9 mouse cellular contexts compared by ENCODE assay signal in genomic region chr11:100581756-100582155, GRCm38 (mm10). TPM values are rescaled to one million over a fixed set of nuclear protein-coding genes. Genes with fewer than 3 reads are reported as not detected.
DNase-seq lines count a peak whose midpoint lies in the region; ATAC-seq lines count a peak whose summit lies in the region.
"Had no signal": no experiment of that assay in that cellular context is flagged by ENCODE, and none has a peak within 500 bp of the region (broad histone marks: within the 10 kb centered on the region; RNA-seq: fewer than 3 reads in every experiment).

No protein-coding gene starts in this region.

- intact Hi-C loops in heart, postnatal 14 days (cut with DNase I): loop anchor here (2.0 kb wide), 1 partner anchor 37 kb away; the partner anchor contains the start of gene Nkiras2
- intact Hi-C loops in gastrocnemius, postnatal 14 days (cut with DNase I; ENCODE audit: low total_unique reads): no loop called here

- no peak for DNase-seq in hindbrain, embryonic 11.5 days (ENCODE audit: low spot score)
- DNase-seq in urinary bladder, postnatal 14 days (ENCODE audit: low spot score): peak; percentile 32
- DNase-seq in urinary bladder, postnatal 10 days (ENCODE audit: low spot score): no peak
- peak; percentile 53 to 60 for DNase-seq in heart, postnatal 14 days
- DNase-seq in gastrocnemius, postnatal 14 days: no peak
- no peak for DNase-seq in urinary bladder, adult 18-20 months (ENCODE audit: low spot score in 2 of 2)
- DNase-seq: liver, embryonic 13.5 days had no signal

- 79% methylated on average over 4 of the region's 4 CpGs for whole genome bisulfite sequencing in hindbrain, embryonic 12.5 days
- WGBS in hindbrain, embryonic 11.5 days: 92% methylated on average over 4 of the region's 4 CpGs
- 63% methylated on average over 4 of the region's 4 CpGs for WGBS in stomach, embryonic 14.5 days

- no peaks in the 10 kb centered on the region for H3K27me3 ChIP-seq in hindbrain, embryonic 12.5 days
- no peaks in the 10 kb centered on the region for H3K27me3 ChIP-seq in hindbrain, embryonic 11.5 days (ENCODE audit: control insufficient read depth, insufficient read depth, low read length)
- no peaks in the 10 kb centered on the region for H3K27me3 ChIP-seq in stomach, embryonic 14.5 days (ENCODE audit: control insufficient read depth, insufficient read depth, low read length)
- H3K27me3 ChIP-seq: liver, embryonic 13.5 days had no signal

- ATAC-seq in hindbrain, embryonic 12.5 days (ENCODE audit: low FRiP score): no peak
- no peak for ATAC-seq in hindbrain, embryonic 11.5 days (ENCODE audit: low FRiP score)
- ATAC-seq in stomach, embryonic 14.5 days (ENCODE audit: insufficient number of reproducible peaks, insufficient read depth, low FRiP score, low read depth): peak; percentile 26; the same call in 1 of the 2 replicates

- H3K9me3 ChIP-seq in hindbrain, embryonic 12.5 days (replicated peaks): no peaks in the 10 kb centered on the region
- H3K9me3 ChIP-seq in hindbrain, embryonic 11.5 days (ENCODE audit: control insufficient read depth, low read length): no peaks in the 10 kb centered on the region
- no peaks in the 10 kb centered on the region for H3K9me3 ChIP-seq in stomach, embryonic 14.5 days (ENCODE audit: control insufficient read depth, low read depth, low read length)
- H3K9me3 ChIP-seq: liver, embryonic 13.5 days had no signal

- peak overlapping the region; percentile 45 for H3K27ac ChIP-seq in hindbrain, embryonic 12.5 days
- no peak overlapping the region for H3K27ac ChIP-seq in hindbrain, embryonic 11.5 days (ENCODE audit: low read depth, low read length)
- no peak overlapping the region for H3K27ac ChIP-seq in stomach, embryonic 14.5 days (ENCODE audit: low read length)
- H3K27ac ChIP-seq: liver, embryonic 13.5 days had no signal

- H3K36me3 ChIP-seq in hindbrain, embryonic 12.5 days: peaks cover 83% of the 10 kb centered on the region
- peaks cover 33% of the 10 kb centered on the region for H3K36me3 ChIP-seq in hindbrain, embryonic 11.5 days (ENCODE audit: control insufficient read depth, insufficient read depth, low read length)
- peaks cover 66% of the 10 kb centered on the region for H3K36me3 ChIP-seq in stomach, embryonic 14.5 days (ENCODE audit: control insufficient read depth, insufficient read depth, low read length)

- no peak overlapping the region for H3K4me2 ChIP-seq in hindbrain, embryonic 12.5 days (replicated peaks)
- no peak overlapping the region for H3K4me2 ChIP-seq in hindbrain, embryonic 11.5 days (replicated peaks; ENCODE audit: low read depth, low read length)
- H3K4me2 ChIP-seq in stomach, embryonic 14.5 days (replicated peaks; ENCODE audit: low read depth, low read length): no peak overlapping the region
- H3K4me2 ChIP-seq: liver, embryonic 13.5 days had no signal

- H3K9ac ChIP-seq in hindbrain, embryonic 12.5 days: no peak overlapping the region
- no peak overlapping the region for H3K9ac ChIP-seq in hindbrain, embryonic 11.5 days (ENCODE audit: low read depth, low read length)
- no peak overlapping the region for H3K9ac ChIP-seq in stomach, embryonic 14.5 days (replicated peaks; ENCODE audit: low read depth, low read length)
- H3K9ac ChIP-seq: liver, embryonic 13.5 days had no signal

- H3K4me3 ChIP-seq in hindbrain, embryonic 12.5 days: no peak overlapping the region
- H3K4me3 ChIP-seq in hindbrain, embryonic 11.5 days (ENCODE audit: low read depth, low read length): no peak overlapping the region
- no peak overlapping the region for H3K4me3 ChIP-seq in stomach, embryonic 14.5 days (ENCODE audit: low read depth, low read length)
- H3K4me3 ChIP-seq: liver, embryonic 13.5 days had no signal

- 0 out of 2 replicates have a peak, but pooled peaks cover 5% of the 10 kb centered on the region for H3K4me1 ChIP-seq in hindbrain, embryonic 12.5 days
- no peaks in the 10 kb centered on the region for H3K4me1 ChIP-seq in hindbrain, embryonic 11.5 days (replicated peaks; ENCODE audit: control insufficient read depth, insufficient read depth, low read length)
- no peaks in the 10 kb centered on the region for H3K4me1 ChIP-seq in stomach, embryonic 14.5 days (ENCODE audit: control insufficient read depth, insufficient read depth, low read length)
- H3K4me1 ChIP-seq: liver, embryonic 13.5 days had no signal

RNA-seq across cellular contexts. Expression of gene Cnp, which starts 7.1 kb away (rescaled TPM):
- polyA plus RNA-seq in hindbrain, embryonic 12.5 days (2016; fragmentation: Nextera tagmentation; extraction: Ambion mirVana): 29.1 and 29.2 TPM in 2 replicates
- 17.4 and 17.8 TPM in 2 replicates for polyA plus RNA-seq in hindbrain, embryonic 11.5 days (2014; fragmentation: Nextera tagmentation; extraction: Ambion mirVana)
- 1 to 10 TPM; 6.2 to 7.6 TPM for total RNA-seq in heart, postnatal 14 days (2021)
- polyA plus RNA-seq in stomach, embryonic 14.5 days (2014; fragmentation: Nextera tagmentation; extraction: Ambion mirVana): 35.9 TPM in 2 replicates
- 10 to 100 TPM; 10.7 to 32.2 TPM for total RNA-seq in gastrocnemius, postnatal 14 days (2021)

RNA-seq across cellular contexts. Expression of gene Ttc25, which starts 36.3 kb away (rescaled TPM):
- 2.7 and 3.2 TPM in 2 replicates for polyA plus RNA-seq in hindbrain, embryonic 12.5 days (2016; fragmentation: Nextera tagmentation; extraction: Ambion mirVana)
- 2.6 and 2.8 TPM in 2 replicates for polyA plus RNA-seq in hindbrain, embryonic 11.5 days (2014; fragmentation: Nextera tagmentation; extraction: Ambion mirVana)
- total RNA-seq in heart, postnatal 14 days (2021): under 1 TPM; 0.24 to 0.36 TPM
- 0.35 and 1.1 TPM in 2 replicates for polyA plus RNA-seq in stomach, embryonic 14.5 days (2014; fragmentation: Nextera tagmentation; extraction: Ambion mirVana)
- under 1 TPM; 0.14 to 0.16 TPM for total RNA-seq in gastrocnemius, postnatal 14 days (2021)

RNA-seq across cellular contexts. Expression of gene Nkiras2, which starts 37.3 kb away (rescaled TPM):
- 101 and 109 TPM in 2 replicates for polyA plus RNA-seq in hindbrain, embryonic 12.5 days (2016; fragmentation: Nextera tagmentation; extraction: Ambion mirVana)
- polyA plus RNA-seq in hindbrain, embryonic 11.5 days (2014; fragmentation: Nextera tagmentation; extraction: Ambion mirVana): 108 and 109 TPM in 2 replicates
- total RNA-seq in heart, postnatal 14 days (2021): 10 to 100 TPM; 53.4 to 55.2 TPM
- 62.8 and 63.1 TPM in 2 replicates for polyA plus RNA-seq in stomach, embryonic 14.5 days (2014; fragmentation: Nextera tagmentation; extraction: Ambion mirVana)
- total RNA-seq in gastrocnemius, postnatal 14 days (2021): 10 to 100 TPM; 21.2 to 23.4 TPM

RNA-seq across cellular contexts. Expression of gene Dnajc7, which starts 38.2 kb away (rescaled TPM):
- polyA plus RNA-seq in hindbrain, embryonic 12.5 days (2016; fragmentation: Nextera tagmentation; extraction: Ambion mirVana): 307 and 311 TPM in 2 replicates
- polyA plus RNA-seq in hindbrain, embryonic 11.5 days (2014; fragmentation: Nextera tagmentation; extraction: Ambion mirVana): 95.3 and 105 TPM in 2 replicates
- 100 to 1,000 TPM; 158 TPM for total RNA-seq in heart, postnatal 14 days (2021)
- polyA plus RNA-seq in stomach, embryonic 14.5 days (2014; fragmentation: Nextera tagmentation; extraction: Ambion mirVana): 84.0 and 95.4 TPM in 2 replicates
- 100 to 1,000 TPM; 143 to 179 TPM for total RNA-seq in gastrocnemius, postnatal 14 days (2021)

RNA-seq across cellular contexts. Expression of gene Acly, which starts 54.0 kb away (rescaled TPM):
- 348 and 359 TPM in 2 replicates for polyA plus RNA-seq in hindbrain, embryonic 12.5 days (2016; fragmentation: Nextera tagmentation; extraction: Ambion mirVana)
- 259 and 306 TPM in 2 replicates for polyA plus RNA-seq in hindbrain, embryonic 11.5 days (2014; fragmentation: Nextera tagmentation; extraction: Ambion mirVana)
- 10 to 100 TPM; 38.9 to 41.2 TPM for total RNA-seq in heart, postnatal 14 days (2021)
- polyA plus RNA-seq in stomach, embryonic 14.5 days (2014; fragmentation: Nextera tagmentation; extraction: Ambion mirVana): 161 and 175 TPM in 2 replicates
- total RNA-seq in gastrocnemius, postnatal 14 days (2021): 10 to 100 TPM; 16.4 to 19.9 TPM

Comparison
In these comparisons a context has a peak if more than half of its experiments do, and no peak if none do; other contexts are left out.
1. DNase-seq: peak in urinary bladder, postnatal 14 days (single experiment) and heart, postnatal 14 days (2 of 2); none in hindbrain, embryonic 11.5 days (single experiment), urinary bladder, postnatal 10 days (single experiment), gastrocnemius, postnatal 14 days (single experiment) and urinary bladder, adult 18-20 months (0 of 2).